Mouse (Mus musculus) embryo, embryonic 10.5 days (tissue): ENCODE results near the gene Pik3r1.
A peak's percentile ranks its signal among the peaks of the same experiment; 100 is the strongest.

ENCODE experiments used
- DNase-seq: peaks from one replicate; pipeline ENCODE4 v3.0.0-alpha.2; 2015; ENCODE audit warnings: low spot score

Pik3r1 gene

GRCm38 (mm10) chr13:101767809-101768629, at the start of gene Pik3r1:
Pik3r1 (minus strand) TSS chr13:101768217.
- DNase-seq = peak; percentile 96

- peak; percentile 90 for DNase-seq
Observed at GRCm38 (mm10) chr13:101813267-101813900, 45.4 kb upstream of the Pik3r1 start.

- DNase-seq = no peak
Observed at GRCm38 (mm10) chr13:101812341-101812740, 44.3 kb upstream of the Pik3r1 start.

GRCm38 (mm10) chr13:101811882-101812281, 43.9 kb upstream of the Pik3r1 start:
- peak; percentile 33 for DNase-seq

- no peak for DNase-seq
Observed at GRCm38 (mm10) chr13:101810667-101811066, 42.6 kb upstream of the Pik3r1 start.

- DNase-seq = no peak
Observed at GRCm38 (mm10) chr13:101809796-101810195, 41.8 kb upstream of the Pik3r1 start.

GRCm38 (mm10) chr13:101805559-101806091, 37.6 kb upstream of the Pik3r1 start:
- DNase-seq = no peak

GRCm38 (mm10) chr13:101801372-101802186, 33.6 kb upstream of the Pik3r1 start:
- DNase-seq = peak; percentile 86

GRCm38 (mm10) chr13:101800833-101801371, 32.9 kb upstream of the Pik3r1 start:
- DNase-seq = peak; percentile 47

- no peak for DNase-seq
Observed at GRCm38 (mm10) chr13:101800021-101800596, 32.1 kb upstream of the Pik3r1 start.

- DNase-seq = no peak
Observed at GRCm38 (mm10) chr13:101799318-101799717, 31.3 kb upstream of the Pik3r1 start.

GRCm38 (mm10) chr13:101798522-101798921, 30.5 kb upstream of the Pik3r1 start:
- DNase-seq = no peak

- DNase-seq = no peak
Observed at GRCm38 (mm10) chr13:101796983-101797382, 29.0 kb upstream of the Pik3r1 start.

- DNase-seq = no peak
Observed at GRCm38 (mm10) chr13:101785705-101786104, 17.7 kb upstream of the Pik3r1 start.

- no peak for DNase-seq
Observed at GRCm38 (mm10) chr13:101784651-101785289, 16.8 kb upstream of the Pik3r1 start.

GRCm38 (mm10) chr13:101779011-101779410, 11.0 kb upstream of the Pik3r1 start:
- no peak for DNase-seq

GRCm38 (mm10) chr13:101777851-101778250, 9.8 kb upstream of the Pik3r1 start:
- no peak for DNase-seq

GRCm38 (mm10) chr13:101771071-101771470, 3.1 kb upstream of the Pik3r1 start:
- DNase-seq = no peak

- no peak for DNase-seq
Observed at GRCm38 (mm10) chr13:101769955-101770354, 1.9 kb upstream of the Pik3r1 start.

- peak; percentile 68 for DNase-seq
Observed at GRCm38 (mm10) chr13:101768630-101768991, 594 bp upstream of the Pik3r1 start.
